Mouse (Mus musculus): ENCODE data around the gene Nxf7.
"Not testable (repeated sequence)": the region's sequence is repeated elsewhere in the genome, so short reads cannot be mapped to it uniquely, and the experiment has no call there.

GRCm38 (mm10) chrX:135560933-135561332 is 37.6 kb downstream of the Nxf7 start:
- TF ChIP-seq CTCF (IDR thresholded peaks at IDR 0.05; ENCODE audit: borderline replicate concordance, extremely low read depth, insufficient read depth, insufficient read length); POLR2A (IDR thresholded peaks at IDR 0.05; ENCODE audit: borderline replicate concordance, extremely low read depth, insufficient read depth, insufficient read length, poor library complexity, severe bottlenecking): not testable (repeated sequence)
